Mouse (Mus musculus) macrophage (primary cell): ENCODE measurements around the gene Zp3. TPM values are rescaled to one million over a fixed set of nuclear protein-coding genes. Genes with fewer than 3 reads are reported as not detected.

ENCODE experiments used
- H3K27ac ChIP-seq: fragments of 350-480 bp; formaldehyde crosslinking; 2 replicates; pipeline ENCODE4 v1.9.0; 2021
- H3K36me3 ChIP-seq: fragments of 350-480 bp; formaldehyde crosslinking; 2 replicates; pipeline ENCODE4 v1.9.0; 2021; ENCODE audit errors: inconsistent target
- H3K4me3 ChIP-seq: fragments of 350-480 bp; formaldehyde crosslinking; 2 replicates; pipeline ENCODE4 v1.9.0; 2021; ENCODE audit errors: inconsistent target
- H3K79me2 ChIP-seq: fragments of 350-480 bp; formaldehyde crosslinking; 2 replicates; pipeline ENCODE4 v1.9.0; 2021; ENCODE audit errors: inconsistent target
- WGBS: methylation state at CpG from one replicate; pipeline ENCODE4 v1.1.7; 2026; ENCODE audit warnings: inconsistent platforms; ENCODE audit not compliant: missing documents; 5-methylcytosine and 5-hydroxymethylcytosine counted together
- polyA plus RNA-seq: library from polyadenylated mRNA; stranded (reverse); fragments of 250-400 nt; gene quantifications from 3 replicates; pipeline ENCODE4 v1.2.4, GENCODE M21; 2018; ENCODE audit warnings: inconsistent platforms
- total RNA-seq, 78 experiments: library from RNA; depleted of rRNA; stranded (reverse); fragments of 250-400 nt; gene quantifications; 1 replicate in 9 of 78; 2 replicates in 24 of 78; 3 replicates in 43 of 78; 4 replicates in 2 of 78; pipeline ENCODE4 v1.2.4; 2018; ENCODE audit warnings: inconsistent platforms in 56 of 78

The Zp3 gene
- total RNA-seq (2018; cell fraction: chromatin; rRNA removed): not detected
- total RNA-seq (2018; cell fraction: cytosol; rRNA removed): not detected
- total RNA-seq (2018; cell fraction: nucleus; rRNA removed): not detected
- polyA plus RNA-seq: not detected in 3 replicates

DNA sequence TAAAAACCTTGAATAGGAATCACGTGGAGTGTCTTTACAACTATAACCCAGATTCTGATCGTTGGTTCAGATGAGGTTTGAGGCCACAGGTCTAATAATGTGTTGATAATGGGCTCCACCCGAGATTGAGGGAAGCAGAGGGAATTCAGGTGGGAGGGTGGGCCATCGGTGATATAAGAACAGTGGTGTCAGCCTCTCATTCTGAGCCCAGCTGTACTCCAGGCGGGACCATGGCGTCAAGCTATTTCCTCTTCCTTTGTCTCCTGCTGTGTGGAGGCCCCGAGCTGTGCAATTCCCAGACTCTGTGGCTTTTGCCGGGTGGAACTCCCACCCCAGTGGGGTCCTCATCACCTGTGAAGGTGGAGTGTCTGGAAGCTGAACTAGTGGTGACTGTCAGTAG lies at the start of gene Zp3:
TSS of gene Zp3 (plus strand) at position 196 of the 400 bp plus-strand sequence.
- 68% methylated on average over 6 of the region's 8 CpGs for WGBS
- Histone ChIP-seq H3K27ac (no peak within 1 kb of the TSS), H3K4me3 (no peak within 1 kb of the TSS), H3K79me2 (no peaks in the 10 kb centered on the region), H3K36me3 (no peaks in the 10 kb centered on the region)

DNA sequence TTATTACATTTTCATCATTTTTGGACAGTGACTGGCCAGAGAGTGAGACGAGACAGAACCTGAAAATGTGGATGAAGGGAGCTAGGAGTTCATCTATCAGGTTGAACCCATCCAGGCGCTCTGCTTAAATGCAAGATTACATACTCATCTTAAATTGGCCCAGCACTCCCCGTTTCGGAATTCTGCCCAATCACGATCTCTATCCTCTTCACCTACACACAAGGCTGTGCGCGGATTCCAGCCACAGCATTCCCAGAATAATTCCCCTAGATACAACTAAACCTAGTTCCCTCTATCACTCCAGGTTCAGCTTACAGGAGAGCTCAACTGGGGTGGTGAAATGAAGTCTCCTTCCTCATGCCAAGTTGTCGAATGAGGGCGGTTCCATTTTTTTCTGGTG lies 48.4 kb upstream of the Zp3 start:
- WGBS: 90% methylated on average over 9 of the region's 9 CpGs
- no peak overlapping the region for H3K27ac ChIP-seq
- peaks cover 54% of the 10 kb centered on the region for H3K36me3 ChIP-seq
- H3K79me2 ChIP-seq: peaks cover 76% of the 10 kb centered on the region
- H3K4me3 ChIP-seq: no peak overlapping the region

DNA sequence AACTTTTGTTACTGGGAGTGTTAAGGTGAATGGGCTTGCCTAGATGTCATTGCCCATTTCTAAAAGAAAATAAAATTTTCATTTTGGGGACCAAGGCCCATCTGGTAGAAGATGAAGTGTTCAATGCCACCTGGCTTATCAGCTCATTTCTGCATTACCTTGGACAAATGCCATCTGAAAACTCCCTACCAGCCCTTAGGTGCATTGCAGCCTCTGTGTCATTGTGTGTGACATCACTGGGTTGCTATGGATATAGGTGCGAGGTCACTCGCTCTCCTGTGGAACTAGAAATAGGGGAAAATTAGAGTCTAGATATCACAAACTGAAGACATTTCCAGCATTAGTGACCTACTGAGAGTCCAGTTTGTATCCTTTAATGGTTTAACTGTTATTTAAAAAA lies 47.5 kb upstream of the Zp3 start:
- Histone ChIP-seq H3K36me3 (peaks cover 47% of the 10 kb centered on the region), H3K79me2 (peaks cover 68% of the 10 kb centered on the region), H3K27ac (no peak overlapping the region), H3K4me3 (peak overlapping the region; percentile 96; the same call in 1 of the 2 replicates)
- WGBS: 94% methylated on average over 2 of the region's 2 CpGs

DNA sequence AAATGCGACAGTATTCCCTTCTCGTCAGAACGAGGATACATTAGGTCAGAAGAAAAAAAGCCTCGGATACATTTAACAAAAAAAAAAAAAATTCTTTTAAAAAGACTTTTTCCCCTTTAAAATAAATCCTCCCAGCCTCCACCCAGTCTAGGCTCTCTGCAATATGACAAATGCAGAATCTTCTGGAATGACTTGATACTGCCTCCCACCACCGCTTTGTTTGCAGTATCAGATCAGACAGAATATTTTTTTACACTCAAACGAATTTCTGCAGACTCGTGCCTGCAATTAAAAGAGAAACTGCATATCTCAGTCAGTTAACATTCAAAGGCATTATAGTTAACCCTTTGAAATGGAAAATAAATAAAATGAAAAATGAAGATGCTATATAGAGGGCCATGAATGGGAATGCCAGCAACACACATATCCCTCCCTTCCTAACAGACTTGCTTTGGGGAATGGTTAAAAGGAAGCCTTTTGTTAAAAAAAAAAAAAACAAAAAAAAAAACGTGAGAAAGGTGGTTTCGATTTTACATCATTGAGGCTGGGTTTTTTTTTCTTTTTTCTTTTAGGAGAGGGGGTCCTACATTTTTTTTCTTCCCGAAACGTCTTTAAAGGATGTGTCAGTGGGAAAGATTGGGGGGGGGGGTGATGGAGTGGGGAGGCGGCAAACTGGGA lies 46.5 kb upstream of the Zp3 start:
- Histone ChIP-seq H3K36me3 (peaks cover 38% of the 10 kb centered on the region), H3K79me2 (peaks cover 58% of the 10 kb centered on the region), H3K27ac (peak overlapping the region; percentile 95), H3K4me3 (peak overlapping the region; percentile 96)
- 12% methylated on average over 12 of the region's 12 CpGs for WGBS

DNA sequence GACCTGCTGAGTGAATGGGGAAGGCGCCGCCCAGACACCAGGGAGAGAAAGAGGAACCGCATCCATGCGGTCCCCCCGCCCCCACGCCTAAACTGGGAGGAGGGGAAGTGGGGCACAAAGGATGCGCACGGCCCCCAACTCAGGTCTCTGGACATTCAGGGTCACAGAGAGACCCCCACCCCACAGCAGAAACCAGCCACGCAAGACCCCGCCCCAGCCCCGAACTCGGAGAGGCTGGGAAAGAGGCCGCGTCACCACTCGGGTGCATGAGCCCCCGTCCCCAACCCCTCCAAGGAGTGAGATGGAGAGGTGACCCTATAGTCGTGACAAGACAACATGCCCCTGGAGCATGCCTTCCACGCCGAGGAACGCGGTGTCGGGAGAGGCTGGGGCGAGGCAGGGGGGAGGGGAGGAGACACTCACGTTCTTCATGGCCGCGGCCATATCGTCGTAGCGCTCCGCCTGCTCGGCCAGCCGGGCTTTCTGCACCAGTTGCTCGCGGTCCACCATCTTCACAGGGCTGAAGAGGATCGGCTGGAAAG lies 45.9 kb upstream of the Zp3 start:
- H3K27ac ChIP-seq: peak overlapping the region; percentile 95
- under 1% methylated on average over 28 of the region's 35 CpGs for WGBS
- peak overlapping the region; percentile 96 for H3K4me3 ChIP-seq
- H3K79me2 ChIP-seq: peaks cover 52% of the 10 kb centered on the region
- H3K36me3 ChIP-seq: peaks cover 34% of the 10 kb centered on the region

DNA sequence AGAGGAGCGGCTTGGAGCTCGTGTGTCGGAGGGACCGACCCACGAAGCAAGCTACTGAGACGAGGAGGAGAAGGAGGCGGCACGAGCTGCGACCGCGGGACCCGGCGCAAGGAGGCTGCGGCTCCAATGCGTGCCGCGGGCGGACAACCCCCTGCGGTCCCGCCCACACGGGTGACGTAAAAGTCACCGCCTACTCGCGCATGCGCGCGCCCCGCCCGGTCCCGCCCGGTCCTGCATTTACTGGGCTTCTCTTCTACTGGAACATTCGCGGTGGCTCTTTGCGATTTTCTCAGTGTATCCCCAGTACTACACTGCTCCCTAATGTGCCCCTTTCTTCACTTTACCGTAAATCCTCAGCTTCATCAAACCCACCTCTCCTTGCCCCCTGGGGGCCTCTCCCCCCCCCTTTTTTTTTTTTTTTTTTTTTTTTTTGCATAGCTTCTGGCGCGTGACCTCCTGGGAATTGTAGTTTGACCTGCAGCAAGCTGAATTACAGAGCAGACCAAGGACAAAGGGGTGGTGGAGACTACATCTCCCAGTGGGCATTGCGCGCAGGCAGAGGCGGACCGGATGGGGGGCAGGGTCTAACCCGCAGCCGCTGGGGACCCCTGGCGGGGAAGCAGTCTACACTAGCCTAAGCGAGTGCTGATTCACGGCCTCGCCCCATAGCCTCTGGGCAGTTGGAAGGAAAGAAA lies 45.3 kb upstream of the Zp3 start, which contains the start of gene Ywhag:
TSS of gene Ywhag (minus strand) at position 136 of the 695 bp plus-strand sequence.
- under 1% methylated on average over 39 of the region's 48 CpGs for WGBS
- H3K36me3 ChIP-seq: peaks cover 27% of the 10 kb centered on the region

DNA sequence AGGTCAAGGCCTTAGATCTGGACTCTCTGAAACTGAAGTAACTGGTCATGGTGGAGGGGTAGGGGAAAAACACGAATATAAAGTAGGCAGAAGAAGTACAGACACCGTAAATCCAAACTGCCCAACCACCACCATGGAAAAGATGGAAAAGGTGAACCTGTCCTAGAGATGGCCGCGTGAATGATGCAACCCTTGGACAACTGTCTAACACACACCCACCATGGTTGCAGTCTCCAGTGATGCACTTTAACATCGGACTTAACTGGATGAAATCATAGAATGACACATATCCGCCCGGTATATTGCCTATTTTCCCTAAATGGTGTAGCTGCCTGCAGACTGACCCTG lies 44.7 kb upstream of the Zp3 start:
- Histone ChIP-seq H3K36me3 (peaks cover 22% of the 10 kb centered on the region), H3K79me2 (peaks cover 40% of the 10 kb centered on the region), H3K4me3 (peak overlapping the region; percentile 96; the same call in 1 of the 2 replicates), H3K27ac (peak overlapping the region; percentile 95)
- WGBS: 50% methylated on average over 7 of the region's 7 CpGs

More for the DNA sequence above, 45.3 kb upstream of the Zp3 start, which contains the start of gene Ywhag:
- H3K79me2 ChIP-seq: peaks cover 45% of the 10 kb centered on the region
- H3K4me3 ChIP-seq: peak within 1 kb of the TSS; percentile 96
- peak within 1 kb of the TSS; percentile 95 for H3K27ac ChIP-seq

DNA sequence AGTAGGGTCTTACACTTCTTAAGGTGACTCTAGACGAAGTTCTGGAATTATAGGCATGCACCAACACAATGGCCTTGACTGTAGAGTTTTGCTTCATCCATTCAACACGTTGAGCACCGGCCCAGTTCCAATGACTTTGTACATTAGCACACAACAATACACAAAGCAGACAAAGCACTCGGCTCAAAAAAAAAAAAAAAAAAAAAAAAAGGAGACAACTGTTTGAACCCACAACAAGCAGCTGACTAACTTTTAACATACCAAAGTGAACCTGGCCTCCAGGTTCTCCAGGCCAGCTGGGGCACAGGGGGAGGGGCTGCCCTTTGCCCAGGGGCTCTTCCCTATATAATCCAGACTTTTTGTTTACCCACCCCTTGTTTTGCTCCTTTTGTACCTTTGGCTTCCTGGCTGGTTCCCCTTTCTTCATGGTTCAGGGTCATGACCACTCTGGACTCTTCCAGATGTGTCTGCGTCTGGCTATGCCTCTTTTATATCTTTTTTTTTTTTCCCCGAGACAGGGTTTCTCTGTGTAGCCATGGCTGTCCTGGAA lies 44.2 kb upstream of the Zp3 start:
- Histone ChIP-seq H3K79me2 (peaks cover 34% of the 10 kb centered on the region), H3K36me3 (peaks cover 16% of the 10 kb centered on the region), H3K4me3 (no peak overlapping the region), H3K27ac (peak overlapping the region; percentile 95; the same call in 1 of the 2 replicates)
- WGBS: 93% methylated on average over 5 of the region's 6 CpGs

DNA sequence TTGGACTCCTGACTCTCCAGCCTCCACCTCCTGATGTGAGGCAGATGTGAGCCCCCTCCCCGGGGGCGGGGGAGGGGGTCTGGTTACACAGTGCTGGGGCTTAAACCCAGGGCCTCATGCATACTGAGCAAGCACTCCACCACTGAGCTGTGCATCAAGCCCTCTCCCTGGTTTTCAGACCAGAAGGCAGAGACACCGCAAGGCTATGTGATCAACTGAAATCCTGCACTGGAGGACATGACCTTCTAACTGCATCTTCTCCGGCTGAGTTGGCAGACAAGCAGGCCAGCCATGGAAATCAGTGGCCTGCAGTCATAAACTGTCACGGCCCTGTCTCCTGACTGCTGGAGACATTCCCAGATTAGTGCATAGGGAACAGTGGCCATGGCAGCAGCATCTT lies 39.3 kb upstream of the Zp3 start:
- Histone ChIP-seq H3K4me3 (no peak overlapping the region), H3K36me3 (no peaks in the 10 kb centered on the region), H3K27ac (no peak overlapping the region), H3K79me2 (no peaks in the 10 kb centered on the region)
- WGBS: 90% methylated on average over 5 of the region's 5 CpGs

DNA sequence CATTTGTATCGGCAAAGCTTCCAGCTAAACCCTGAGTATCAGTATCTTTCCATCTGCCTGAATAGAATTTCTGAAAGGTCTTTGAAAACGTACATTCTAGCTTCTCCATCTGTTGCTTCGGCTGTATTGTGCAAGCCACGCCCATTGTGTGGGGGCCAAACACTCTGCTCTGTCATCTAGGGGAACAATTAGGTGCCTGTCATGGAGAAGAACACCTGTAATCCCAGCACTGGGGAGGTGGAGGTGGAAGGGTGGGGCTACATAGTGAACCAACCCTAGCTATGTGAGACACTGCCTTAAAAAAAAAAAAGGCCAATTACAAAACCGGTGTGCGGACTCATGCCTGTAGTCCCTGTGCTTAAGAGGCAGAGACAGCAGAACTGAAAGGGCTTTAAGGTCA lies 37.2 kb upstream of the Zp3 start:
- Histone ChIP-seq H3K79me2 (no peaks in the 10 kb centered on the region), H3K4me3 (no peak overlapping the region), H3K27ac (no peak overlapping the region), H3K36me3 (no peaks in the 10 kb centered on the region)
- 67% methylated on average over 6 of the region's 6 CpGs for WGBS

DNA sequence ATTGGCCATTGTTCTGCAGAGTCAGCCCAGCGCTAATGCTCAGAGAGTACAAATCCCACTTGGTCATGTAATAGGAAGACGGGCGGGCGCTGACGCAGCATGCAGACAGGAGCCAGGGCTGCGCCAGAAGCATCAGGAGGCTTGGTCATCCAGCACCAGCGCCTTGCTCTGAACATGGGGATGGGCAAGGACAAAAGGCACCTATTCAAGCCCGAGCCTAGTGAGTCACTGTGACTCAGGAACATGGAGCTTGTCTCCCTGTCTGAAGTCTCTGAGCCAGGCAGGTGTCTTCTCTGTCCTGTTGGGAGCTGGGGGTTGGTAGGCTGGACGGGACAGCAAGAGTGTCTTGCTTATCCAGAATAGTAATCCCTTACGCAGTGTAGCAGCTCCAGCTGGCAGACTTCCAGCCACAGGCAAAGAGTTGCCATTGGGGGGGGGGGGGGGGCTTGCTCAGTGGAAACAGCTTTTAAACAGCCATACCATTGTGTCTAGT lies 33.9 kb upstream of the Zp3 start:
- no peak overlapping the region for H3K27ac ChIP-seq
- no peaks in the 10 kb centered on the region for H3K36me3 ChIP-seq
- H3K4me3 ChIP-seq: no peak overlapping the region
- no peaks in the 10 kb centered on the region for H3K79me2 ChIP-seq
- 92% methylated on average over 8 of the region's 10 CpGs for WGBS

DNA sequence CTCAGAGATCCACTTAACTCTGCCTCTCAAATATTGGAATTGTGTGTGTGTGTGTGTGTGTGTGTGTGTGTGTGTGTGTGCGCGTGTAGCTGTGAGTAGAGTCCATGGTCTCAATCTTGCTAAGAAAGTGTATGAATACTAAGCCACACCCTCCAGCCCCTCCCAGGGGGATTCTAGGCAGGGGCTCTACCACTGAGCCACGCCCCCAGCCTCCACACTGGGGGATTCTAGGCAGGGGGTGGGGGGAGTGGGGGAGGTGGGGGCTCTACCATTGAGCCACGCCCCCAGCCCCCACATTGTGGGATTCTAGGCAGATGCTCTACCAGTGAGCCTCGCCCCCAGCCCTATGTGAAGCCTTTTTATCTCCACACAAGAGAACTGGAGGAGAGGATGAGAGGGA lies 33.3 kb upstream of the Zp3 start:
- Histone ChIP-seq H3K4me3 (no peak overlapping the region), H3K79me2 (no peaks in the 10 kb centered on the region), H3K27ac (no peak overlapping the region), H3K36me3 (no peaks in the 10 kb centered on the region)
- WGBS: 94% methylated on average over 5 of the region's 5 CpGs

DNA sequence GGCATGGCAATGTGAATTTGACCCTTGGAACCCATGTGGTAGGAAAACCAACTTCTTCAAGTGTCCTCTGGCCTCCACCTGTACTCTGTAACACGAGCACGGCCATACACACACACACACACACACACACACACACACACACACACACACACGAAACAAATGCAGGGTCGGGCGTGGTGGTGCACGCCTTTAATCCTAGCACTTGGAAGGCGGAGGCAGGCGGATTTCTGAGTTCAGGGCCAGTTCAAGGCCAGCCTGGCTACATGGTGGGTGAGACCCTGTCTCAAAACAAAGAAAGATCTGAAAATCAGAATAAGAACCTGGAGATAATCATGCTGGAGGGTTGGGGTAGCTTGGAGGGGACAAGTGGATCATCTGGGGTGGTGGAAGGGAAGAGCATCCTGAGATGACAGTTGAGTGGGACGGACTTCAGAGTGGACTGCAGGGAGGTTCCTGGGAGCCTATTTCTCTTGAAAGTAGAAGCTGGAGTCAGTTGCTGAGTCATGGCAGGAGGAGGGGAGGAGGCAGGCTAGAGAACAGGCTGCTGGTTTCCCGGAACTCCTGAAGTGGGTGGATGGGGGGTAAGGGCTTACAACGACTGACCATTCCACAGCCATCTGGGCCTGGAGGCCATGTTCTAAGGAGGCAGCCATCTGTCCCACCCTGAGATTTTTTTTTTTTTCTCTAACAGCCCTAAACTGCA lies 29.0 kb upstream of the Zp3 start:
- Histone ChIP-seq H3K36me3 (no peaks in the 10 kb centered on the region), H3K27ac (peak overlapping the region; percentile 48), H3K4me3 (no peak overlapping the region), H3K79me2 (no peaks in the 10 kb centered on the region)
- 74% methylated on average over 11 of the region's 11 CpGs for WGBS

DNA sequence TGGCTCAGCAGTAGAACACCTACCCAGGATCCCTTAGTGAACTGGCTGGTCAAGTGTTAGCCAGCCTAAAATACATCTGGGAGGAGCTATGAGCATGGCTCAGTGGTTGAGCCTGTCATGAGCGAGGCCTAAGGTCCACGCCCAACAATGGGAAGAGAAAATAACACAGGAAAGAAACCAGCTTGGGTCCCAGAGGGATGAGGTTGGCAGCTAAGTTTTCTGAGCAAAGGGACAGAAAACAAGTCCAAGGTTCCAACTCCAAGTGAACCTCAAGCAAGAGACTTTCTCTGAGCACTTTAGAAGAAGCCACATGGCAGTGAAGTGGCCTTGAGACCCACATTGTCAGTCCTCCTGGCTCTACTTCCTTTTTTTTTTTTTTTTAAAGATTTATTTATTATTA lies 28.2 kb upstream of the Zp3 start:
- WGBS: 83% methylated on average over 2 of the region's 2 CpGs
- peak overlapping the region; percentile 48 for H3K27ac ChIP-seq
- H3K4me3 ChIP-seq: no peak overlapping the region
- no peaks in the 10 kb centered on the region for H3K36me3 ChIP-seq
- H3K79me2 ChIP-seq: no peaks in the 10 kb centered on the region
